Mouse (Mus musculus): ENCODE results near the gene Degs1. TPM values are rescaled to one million over a fixed set of nuclear protein-coding genes. Genes with fewer than 3 reads are reported as not detected.
A peak's percentile ranks its signal among the peaks of the same experiment; 100 is the strongest.

The Degs1 gene
- polyA plus RNA-seq, 1 experiment from 2014 or later, result 139 TPM

DNA sequence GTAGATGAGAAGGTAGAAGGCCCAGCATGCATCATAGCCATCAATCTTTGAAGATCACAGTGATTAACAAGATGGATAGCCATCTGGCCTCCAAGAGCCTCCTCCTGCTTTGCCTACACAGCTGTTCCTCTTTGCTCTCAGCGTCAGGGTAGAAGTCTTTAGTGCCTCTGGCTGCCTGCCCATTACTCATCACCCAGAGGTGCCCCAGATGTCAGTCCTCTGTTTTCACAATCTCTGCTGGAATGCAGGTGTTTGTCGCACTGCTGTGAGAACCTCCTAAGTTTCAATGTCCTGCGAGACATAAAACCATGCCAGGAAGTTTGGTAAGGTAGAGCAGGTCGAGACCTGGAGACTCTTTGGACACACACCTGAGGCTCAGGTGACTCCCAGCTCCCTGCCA, 31.9 kb downstream of the Degs1 start:
- no peaks in the 10 kb centered on the region for H3K9me3 ChIP-seq
- no peak overlapping the region for H3K4me3 ChIP-seq (replicated peaks)
- no peak overlapping the region for H3K27ac ChIP-seq
- no peak for ATAC-seq (ENCODE audit: insufficient read depth, low FRiP score, low read depth)
- H3K9ac ChIP-seq, result no peak overlapping the region
- H3K4me2 ChIP-seq, result no peak overlapping the region
- no peaks in the 10 kb centered on the region for H3K27me3 ChIP-seq (replicated peaks)
- 47% methylated on average over 4 of the region's 4 CpGs for WGBS
- no peaks in the 10 kb centered on the region for H3K36me3 ChIP-seq
- peaks cover 3% of the 10 kb centered on the region; the same call in 1 of the 2 replicates for H3K4me1 ChIP-seq

GRCm38 (mm10) chr1:182249298-182249697, 33.3 kb downstream of the Degs1 start:
- WGBS, result 55% methylated on average over 8 of the region's 8 CpGs
- H3K4me3 ChIP-seq (replicated peaks), result no peak overlapping the region
- H3K4me1 ChIP-seq, result no peaks in the 10 kb centered on the region
- H3K36me3 ChIP-seq, result no peaks in the 10 kb centered on the region
- H3K9ac ChIP-seq, result no peak overlapping the region
- no peak overlapping the region for H3K27ac ChIP-seq
- H3K27me3 ChIP-seq (replicated peaks), result no peaks in the 10 kb centered on the region
- ATAC-seq (ENCODE audit: insufficient read depth, low FRiP score, low read depth), result no peak
- no peak overlapping the region for H3K4me2 ChIP-seq
- H3K9me3 ChIP-seq, result no peaks in the 10 kb centered on the region

DNA sequence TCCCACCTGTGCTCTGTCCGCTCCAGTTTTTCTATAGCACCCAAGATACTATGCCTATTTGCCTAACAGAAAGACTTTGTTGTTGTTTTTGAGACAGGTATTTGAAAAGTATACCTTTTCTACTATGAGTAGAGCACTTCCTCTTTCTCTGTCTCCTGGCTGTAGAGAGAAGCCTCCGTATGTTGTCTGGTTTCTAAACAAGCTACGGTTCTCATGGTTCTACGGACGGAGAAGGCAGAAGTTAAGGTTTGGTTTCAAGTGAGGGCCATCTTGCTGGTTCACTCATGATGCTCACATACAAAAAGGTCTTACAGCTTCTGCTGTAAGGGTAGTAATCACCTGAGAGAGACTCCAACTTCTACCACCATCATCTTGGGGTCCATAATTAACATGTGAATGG, 37.6 kb downstream of the Degs1 start:
- Histone ChIP-seq H3K9me3 (no peaks in the 10 kb centered on the region), H3K27ac (no peak overlapping the region), H3K9ac (no peak overlapping the region), H3K36me3 (no peaks in the 10 kb centered on the region), H3K4me3 (replicated peaks) (no peak overlapping the region), H3K4me2 (no peak overlapping the region), H3K27me3 (replicated peaks) (no peaks in the 10 kb centered on the region), H3K4me1 (no peaks in the 10 kb centered on the region)
- WGBS, result 86% methylated on average over 5 of the region's 5 CpGs
- ATAC-seq (ENCODE audit: insufficient read depth, low FRiP score, low read depth), result no peak

DNA sequence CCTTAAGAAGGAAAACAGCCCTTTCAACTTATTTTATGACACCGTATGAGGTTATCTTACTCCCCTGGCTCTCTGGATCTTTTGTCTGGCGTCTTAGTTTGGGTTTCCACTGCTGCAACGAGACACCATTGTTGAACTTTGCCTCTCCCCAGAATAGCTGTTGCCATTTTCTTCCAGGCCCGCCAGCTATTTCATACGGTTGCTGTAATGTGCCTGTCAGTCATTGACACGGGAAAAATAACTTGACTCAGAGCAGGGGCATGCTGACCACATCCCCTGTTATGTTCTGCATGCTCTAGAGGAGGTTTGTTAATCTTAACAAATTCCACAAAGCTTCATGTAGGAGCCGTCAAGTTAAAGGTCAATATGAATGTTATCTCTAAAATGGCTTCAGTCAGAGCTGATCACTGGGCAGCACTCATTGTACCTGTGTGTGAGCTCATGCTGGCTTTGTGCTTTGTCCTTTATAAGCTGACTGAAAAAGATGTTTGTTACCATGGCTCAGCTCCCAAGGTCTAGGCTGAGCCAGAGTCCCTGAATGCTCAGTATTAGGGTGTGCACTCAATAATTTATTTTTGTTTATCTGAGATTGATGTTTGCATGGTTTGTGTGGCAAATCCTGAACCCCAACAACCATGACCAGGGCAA, 44.4 kb downstream of the Degs1 start:
- Histone ChIP-seq H3K4me1 (no peaks in the 10 kb centered on the region), H3K4me2 (no peak overlapping the region), H3K27ac (no peak overlapping the region), H3K4me3 (replicated peaks) (no peak overlapping the region), H3K9me3 (no peaks in the 10 kb centered on the region), H3K9ac (no peak overlapping the region), H3K36me3 (no peaks in the 10 kb centered on the region), H3K27me3 (replicated peaks) (no peaks in the 10 kb centered on the region)
- WGBS, result 33% methylated on average over 7 of the region's 7 CpGs
- no peak for ATAC-seq (ENCODE audit: insufficient read depth, low FRiP score, low read depth)

DNA sequence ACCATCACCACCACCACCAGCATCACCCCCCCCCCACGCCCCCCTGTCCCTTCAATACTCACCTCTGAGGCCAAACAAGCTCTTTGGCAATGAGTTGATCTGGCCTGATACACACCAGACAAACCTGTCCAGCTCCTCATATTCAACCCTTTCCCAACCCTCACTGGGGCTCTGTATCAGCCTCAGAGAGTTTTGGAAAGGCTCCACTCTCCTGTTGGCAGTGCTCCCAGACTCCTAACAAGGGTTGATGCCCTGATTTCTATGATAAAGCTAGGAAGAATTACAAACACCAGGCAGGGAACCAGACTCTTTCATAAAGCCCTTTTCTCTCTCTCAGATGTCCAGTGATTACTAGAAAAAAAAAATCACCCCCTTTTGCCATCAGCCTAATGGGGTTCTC, 45.2 kb downstream of the Degs1 start:
- Histone ChIP-seq H3K4me1 (no peaks in the 10 kb centered on the region), H3K4me2 (no peak overlapping the region), H3K27me3 (replicated peaks) (no peaks in the 10 kb centered on the region), H3K36me3 (no peaks in the 10 kb centered on the region), H3K9ac (no peak overlapping the region), H3K4me3 (replicated peaks) (no peak overlapping the region), H3K9me3 (no peaks in the 10 kb centered on the region), H3K27ac (no peak overlapping the region)
- 53% methylated on average over 1 of the region's 1 CpGs for WGBS
- no peak for ATAC-seq (ENCODE audit: insufficient read depth, low FRiP score, low read depth)

DNA sequence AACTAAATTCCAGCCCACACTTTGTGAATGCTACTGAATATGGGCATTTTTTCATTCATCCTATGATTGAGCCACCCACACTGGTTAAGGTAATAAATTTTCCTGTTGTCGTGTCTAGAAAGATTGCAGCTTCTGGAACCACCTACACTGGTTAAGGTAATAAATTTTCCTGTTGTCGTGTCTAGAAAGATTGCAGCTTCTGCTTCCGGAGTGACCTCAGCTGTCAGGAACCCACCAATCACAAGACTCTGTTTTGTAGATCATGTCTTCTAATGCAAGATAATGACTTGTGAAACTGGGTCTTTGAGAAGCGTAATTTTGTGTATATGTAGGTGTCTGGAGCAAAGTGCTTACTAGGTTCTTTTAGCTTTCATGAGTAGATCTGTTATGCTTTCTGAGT, 47.4 kb downstream of the Degs1 start:
- Histone ChIP-seq H3K4me2 (no peak overlapping the region), H3K9ac (no peak overlapping the region), H3K9me3 (no peaks in the 10 kb centered on the region), H3K4me1 (no peaks in the 10 kb centered on the region), H3K27me3 (replicated peaks) (no peaks in the 10 kb centered on the region), H3K4me3 (replicated peaks) (no peak overlapping the region), H3K36me3 (no peaks in the 10 kb centered on the region), H3K27ac (no peak overlapping the region)
- WGBS, result 71% methylated on average over 4 of the region's 4 CpGs
- ATAC-seq (ENCODE audit: insufficient read depth, low FRiP score, low read depth), result no peak

- Histone ChIP-seq H3K4me2 (no peak overlapping the region), H3K9ac (no peak overlapping the region), H3K27me3 (replicated peaks) (no peaks in the 10 kb centered on the region), H3K36me3 (no peaks in the 10 kb centered on the region), H3K27ac (no peak overlapping the region), H3K9me3 (no peaks in the 10 kb centered on the region), H3K4me1 (no peaks in the 10 kb centered on the region), H3K4me3 (replicated peaks) (no peak overlapping the region)
- ATAC-seq (ENCODE audit: insufficient read depth, low FRiP score, low read depth), result no peak
- 60% methylated on average over 4 of the region's 4 CpGs for WGBS
These were observed 53.2 kb downstream of the Degs1 start for GRCm38 (mm10) chr1:182229381-182229780.

- WGBS, result 47% methylated on average over 12 of the region's 12 CpGs
- Histone ChIP-seq H3K4me3 (replicated peaks) (no peak overlapping the region), H3K9me3 (no peaks in the 10 kb centered on the region), H3K4me2 (no peak overlapping the region), H3K9ac (no peak overlapping the region), H3K36me3 (no peaks in the 10 kb centered on the region), H3K27me3 (replicated peaks) (no peaks in the 10 kb centered on the region), H3K27ac (peak overlapping the region; percentile 51), H3K4me1 (no peaks in the 10 kb centered on the region)
- no peak; the same call in 1 of the 2 replicates for ATAC-seq (ENCODE audit: insufficient read depth, low FRiP score, low read depth)
These were observed 55.3 kb downstream of the Degs1 start for GRCm38 (mm10) chr1:182227141-182227963.

DNA sequence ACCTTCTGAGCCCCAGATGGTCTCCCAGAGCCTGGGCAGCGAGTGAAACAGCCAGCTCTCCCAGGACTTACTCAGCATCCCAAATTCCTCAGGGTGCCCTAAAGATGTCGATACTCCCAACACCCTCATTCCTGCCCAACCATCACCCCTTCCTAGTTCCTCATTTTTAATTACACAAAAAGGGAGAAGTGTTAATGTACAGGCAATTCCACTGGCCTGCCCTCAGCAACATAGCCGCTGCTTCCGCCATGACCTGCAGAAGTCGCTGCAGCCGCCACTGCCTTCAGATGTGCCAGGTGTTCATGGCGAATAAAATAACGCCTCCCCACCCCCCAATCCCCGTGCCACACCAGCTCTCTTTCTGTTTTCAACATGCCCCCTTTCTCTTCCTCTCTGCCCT, 56.3 kb downstream of the Degs1 start:
- no peaks in the 10 kb centered on the region for H3K27me3 ChIP-seq (replicated peaks)
- no peaks in the 10 kb centered on the region for H3K4me1 ChIP-seq
- WGBS, result 85% methylated on average over 9 of the region's 9 CpGs
- no peaks in the 10 kb centered on the region for H3K9me3 ChIP-seq
- no peak overlapping the region for H3K4me2 ChIP-seq
- no peak overlapping the region for H3K27ac ChIP-seq
- no peak overlapping the region for H3K4me3 ChIP-seq (replicated peaks)
- no peak for ATAC-seq (ENCODE audit: insufficient read depth, low FRiP score, low read depth)
- no peak overlapping the region for H3K9ac ChIP-seq
- no peaks in the 10 kb centered on the region for H3K36me3 ChIP-seq

Other genes with a start within 250 kb of the Degs1 start
- gene Srp9, start 158.1 kb downstream of the Degs1 start, polyA plus RNA-seq (2015; fragmentation: Nextera tagmentation; extraction: Ambion mirVana), result 158 and 161 TPM in 2 replicates
- gene Vmn1r1, start 118.3 kb downstream of the Degs1 start, polyA plus RNA-seq (2015; fragmentation: Nextera tagmentation; extraction: Ambion mirVana), result not detected in 2 replicates
- gene Fbxo28, start 58.8 kb upstream of the Degs1 start, polyA plus RNA-seq (2015; fragmentation: Nextera tagmentation; extraction: Ambion mirVana), result 15.3 and 15.9 TPM in 2 replicates
- gene Trp53bp2, start 126.4 kb upstream of the Degs1 start, polyA plus RNA-seq (2015; fragmentation: Nextera tagmentation; extraction: Ambion mirVana), result 19.9 and 23.1 TPM in 2 replicates
- gene Capn2, start 234.8 kb upstream of the Degs1 start, polyA plus RNA-seq (2015; fragmentation: Nextera tagmentation; extraction: Ambion mirVana), result 107 and 108 TPM in 2 replicates